Mouse (Mus musculus): ENCODE results near the gene Chrna4.

The Chrna4 gene

GRCm38 (mm10) chr2:181043437-181043836 lies at the start of gene Chrna4:
Gene Chrna4 (minus strand): TSS chr2:181043546.
- DNase-seq (ENCODE audit: low spot score in 2 of 2): no peak

DNA sequence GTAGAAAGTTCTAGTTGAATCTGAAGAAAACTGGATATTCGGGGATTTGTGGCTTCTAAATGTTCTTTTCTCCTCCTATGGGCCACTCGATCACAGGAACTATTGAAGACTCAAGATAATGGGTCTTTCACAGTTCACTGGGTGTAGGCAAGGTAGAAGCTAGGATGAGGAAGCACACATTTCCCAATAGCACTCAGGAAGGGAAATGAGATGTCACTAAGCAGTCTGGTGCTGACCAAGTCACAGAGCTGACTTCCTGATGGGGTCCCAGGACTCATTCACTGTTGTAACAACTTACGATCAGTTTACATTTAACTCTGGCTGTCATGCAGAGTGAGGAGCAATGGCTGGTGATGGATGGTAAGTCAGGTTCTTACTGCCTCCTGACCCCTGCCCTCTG lies 46.8 kb upstream of the Chrna4 start:
- DNase-seq (ENCODE audit: low spot score in 2 of 2): no peak

DNA sequence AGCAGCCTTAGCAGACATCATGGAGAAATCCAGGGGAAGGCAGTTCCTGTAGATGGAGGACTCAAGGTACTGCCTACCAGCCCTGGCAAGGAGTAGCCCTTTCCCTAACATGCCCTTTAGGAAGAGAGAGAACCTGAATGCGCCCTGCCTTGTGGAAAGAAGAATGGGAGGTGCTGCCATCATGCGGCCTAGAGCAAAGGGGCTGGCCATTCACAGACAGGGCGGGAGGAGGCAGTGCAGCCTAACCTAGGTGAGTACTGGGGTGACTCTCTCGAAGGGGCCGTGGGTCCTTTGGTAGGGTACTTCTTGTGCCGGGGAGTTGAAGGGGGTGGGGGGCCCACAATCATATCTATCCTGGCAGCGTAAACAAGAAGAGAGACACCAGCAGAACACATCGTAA lies 41.7 kb upstream of the Chrna4 start:
- DNase-seq (ENCODE audit: low spot score in 2 of 2): no peak

- no peak for DNase-seq (ENCODE audit: low spot score in 2 of 2)
Observed at GRCm38 (mm10) chr2:181083945-181084344, 40.6 kb upstream of the Chrna4 start.

DNA sequence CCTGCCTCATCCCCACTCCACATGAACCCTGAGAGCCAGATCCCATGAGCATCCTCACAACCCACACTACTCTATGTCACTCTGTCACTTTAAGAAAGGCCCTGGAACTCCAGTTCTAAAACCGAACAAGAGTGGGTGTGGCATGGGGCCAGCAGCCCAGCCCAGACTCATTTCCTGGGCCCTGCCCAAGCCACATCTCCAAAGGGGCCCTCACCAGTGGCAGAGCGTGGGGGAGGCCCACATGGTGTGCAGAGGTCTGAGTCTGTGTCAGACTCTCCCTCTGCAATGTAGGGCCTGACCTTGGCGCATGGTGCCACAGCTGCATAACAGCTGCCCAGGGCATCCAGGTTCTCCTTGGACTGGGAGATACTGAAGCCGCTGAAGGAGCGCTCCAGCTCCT lies 37.5 kb upstream of the Chrna4 start:
- peak in 1 of 2 experiments; percentile 44 for DNase-seq (ENCODE audit: low spot score in 2 of 2)

DNA sequence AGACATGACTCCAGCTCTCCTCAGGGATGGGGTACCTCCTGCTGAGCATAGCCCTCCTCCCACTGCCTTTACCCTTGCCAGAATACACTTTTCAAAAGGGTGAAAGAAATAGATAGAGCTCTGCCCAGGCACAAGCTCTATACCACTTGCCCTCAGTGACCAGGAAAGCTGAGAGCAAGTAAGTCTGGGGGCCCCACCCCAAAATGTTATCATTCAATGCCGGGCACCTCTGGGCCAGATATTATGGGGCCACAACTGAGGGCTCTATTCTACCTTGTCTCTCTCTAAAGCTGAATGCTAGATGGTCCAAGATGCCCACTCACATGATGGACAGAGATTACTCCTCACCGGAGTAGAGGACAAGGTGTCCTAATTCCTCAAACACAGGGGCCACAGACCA lies 36.2 kb upstream of the Chrna4 start:
- DNase-seq (ENCODE audit: low spot score in 2 of 2): no peak

DNA sequence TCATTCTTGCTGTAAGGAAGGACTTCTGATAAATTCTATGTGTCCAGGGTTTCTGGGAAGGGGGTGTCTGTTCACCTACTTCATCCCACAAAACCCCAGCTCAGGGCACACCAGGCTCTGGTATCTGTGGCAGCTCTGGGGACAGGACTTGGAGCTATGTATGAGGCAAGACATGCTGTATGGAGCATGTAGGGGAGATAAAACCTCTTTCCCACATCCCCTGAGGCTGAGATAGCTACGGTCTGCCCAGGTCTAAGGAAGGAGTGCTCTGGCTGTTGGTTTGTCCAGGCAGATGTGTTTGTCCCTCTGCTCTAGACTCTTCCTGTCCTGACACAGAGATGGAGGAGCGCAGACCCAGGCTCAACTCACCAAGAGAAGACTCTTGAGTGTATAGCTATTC lies 35.6 kb upstream of the Chrna4 start:
- DNase-seq (ENCODE audit: low spot score in 2 of 2): no peak

DNA sequence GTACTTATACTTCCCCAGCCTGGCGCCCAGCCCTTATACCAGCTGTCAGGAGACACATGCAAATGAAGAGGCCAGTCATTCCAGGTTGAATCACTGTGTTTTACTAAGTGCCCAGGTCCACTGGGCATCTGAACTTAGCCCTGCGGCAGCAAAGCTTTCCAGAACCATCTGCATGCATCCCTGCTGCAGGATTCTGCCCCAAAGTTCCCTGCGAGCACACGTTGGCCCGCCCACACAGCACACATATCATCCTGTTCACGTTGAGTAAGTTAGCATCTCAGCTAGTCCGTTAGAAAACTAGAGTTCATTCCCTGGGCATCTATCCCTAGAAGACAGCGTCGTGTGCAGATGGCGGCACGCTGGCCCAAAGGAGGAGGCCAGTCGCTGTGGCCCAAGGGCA lies 32.2 kb upstream of the Chrna4 start:
- DNase-seq (ENCODE audit: low spot score in 2 of 2): no peak

GRCm38 (mm10) chr2:181072403-181072714 lies 29.0 kb upstream of the Chrna4 start:
- no peak for DNase-seq (ENCODE audit: low spot score in 2 of 2)

GRCm38 (mm10) chr2:181071706-181072402 lies 28.5 kb upstream of the Chrna4 start:
- peak; percentile 80 to 91 for DNase-seq (ENCODE audit: low spot score in 2 of 2)

GRCm38 (mm10) chr2:181070136-181070535 lies 26.8 kb upstream of the Chrna4 start:
- DNase-seq (ENCODE audit: low spot score in 2 of 2): peak; percentile 56 to 68

DNA sequence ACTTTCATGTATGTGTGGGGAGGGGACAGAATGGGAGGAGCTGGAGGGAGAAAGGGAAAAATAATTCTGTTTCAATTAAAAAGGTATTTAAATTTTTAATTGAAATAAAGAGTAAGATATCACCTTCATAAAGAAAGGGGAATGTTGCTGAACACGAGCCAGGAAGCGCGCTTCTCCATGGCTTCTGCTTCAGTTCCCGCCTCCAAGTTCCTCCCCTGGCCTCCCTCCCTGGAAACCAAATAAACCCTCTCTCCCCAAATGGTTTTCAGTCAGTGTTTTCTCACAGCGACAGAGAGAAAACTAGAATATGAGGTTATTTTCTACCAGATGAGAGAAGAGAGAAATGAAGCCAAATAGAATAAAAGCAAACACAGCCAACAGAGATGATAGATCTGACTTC lies 25.2 kb upstream of the Chrna4 start:
- DNase-seq (ENCODE audit: low spot score in 2 of 2): no peak

- DNase-seq (ENCODE audit: low spot score in 2 of 2): no peak
Observed at GRCm38 (mm10) chr2:181065827-181066226, 22.5 kb upstream of the Chrna4 start.

DNA sequence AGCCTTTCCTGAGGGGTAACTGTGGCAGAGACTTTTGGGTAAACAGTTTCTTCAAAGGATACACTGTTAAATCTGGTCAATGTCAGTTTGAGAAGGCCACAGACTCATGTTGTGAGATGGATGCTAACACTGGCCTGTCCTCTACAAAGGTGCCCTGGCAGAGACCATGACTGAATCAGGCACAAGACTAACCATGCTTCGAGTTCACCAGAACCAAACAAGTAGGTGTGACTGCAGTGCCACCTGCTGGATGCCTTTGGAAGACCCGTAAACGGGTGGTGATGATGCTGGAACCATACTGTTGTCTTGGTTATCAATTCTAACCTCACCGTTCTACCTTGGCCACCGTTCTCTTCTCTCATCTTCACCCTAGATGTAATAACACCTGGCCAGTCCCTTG lies 16.8 kb upstream of the Chrna4 start:
- peak in 1 of 2 experiments; percentile 79 for DNase-seq (ENCODE audit: low spot score in 2 of 2)

DNA sequence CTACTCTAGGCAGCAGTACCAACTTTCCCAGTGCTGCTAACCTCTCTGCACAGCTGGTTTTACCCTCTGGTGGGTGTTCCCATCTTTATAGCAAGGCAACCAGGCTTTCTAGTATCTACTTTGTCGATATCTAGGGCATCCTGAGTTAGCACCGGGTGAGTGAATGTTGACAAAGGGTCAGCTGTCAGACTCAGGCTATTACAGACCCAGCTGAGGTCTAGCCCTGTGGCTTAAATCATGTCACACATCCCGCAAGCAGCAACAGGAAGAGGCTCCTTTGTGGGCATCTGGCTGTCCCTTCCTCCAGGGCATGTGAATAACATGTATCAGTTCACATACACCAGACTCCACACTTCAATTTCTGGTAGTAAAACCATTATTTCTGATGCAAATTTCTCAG lies 14.8 kb upstream of the Chrna4 start:
- DNase-seq (ENCODE audit: low spot score in 2 of 2): no peak

GRCm38 (mm10) chr2:181057341-181057740 lies 14.0 kb upstream of the Chrna4 start:
- no peak for DNase-seq (ENCODE audit: low spot score in 2 of 2)

GRCm38 (mm10) chr2:181052171-181052570 lies 8.8 kb upstream of the Chrna4 start:
- no peak for DNase-seq (ENCODE audit: low spot score in 2 of 2)

GRCm38 (mm10) chr2:181048986-181049385 lies 5.6 kb upstream of the Chrna4 start:
- DNase-seq (ENCODE audit: low spot score in 2 of 2): no peak

GRCm38 (mm10) chr2:181048252-181048945 lies 5.1 kb upstream of the Chrna4 start:
- no peak for DNase-seq (ENCODE audit: low spot score in 2 of 2)

- no peak for DNase-seq (ENCODE audit: low spot score in 2 of 2)
Observed at GRCm38 (mm10) chr2:181044001-181044400, 655 bp upstream of the Chrna4 start.

GRCm38 (mm10) chr2:181042376-181042775 lies 970 bp downstream of the Chrna4 start:
- DNase-seq (ENCODE audit: low spot score in 2 of 2): no peak

- DNase-seq (ENCODE audit: low spot score in 2 of 2): no peak
Observed at GRCm38 (mm10) chr2:181041941-181042340, 1.4 kb downstream of the Chrna4 start.

DNA sequence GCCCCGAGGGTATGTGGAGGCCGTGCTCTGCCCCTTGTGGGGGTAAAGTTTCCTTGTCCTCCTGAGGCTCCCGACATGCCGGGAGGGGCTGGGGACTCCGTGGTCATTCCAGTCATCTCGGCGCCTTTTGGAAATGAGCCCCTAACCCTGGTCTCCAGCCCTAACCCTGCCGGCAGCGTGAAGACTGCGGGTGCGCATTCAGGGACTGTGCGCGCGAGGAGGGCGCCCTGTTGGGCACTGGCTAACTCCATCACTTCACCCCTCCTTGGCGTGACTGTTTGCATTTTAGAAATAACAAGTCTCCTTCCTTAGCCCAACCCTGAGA lies 4.0 kb downstream of the Chrna4 start:
- no peak for DNase-seq (ENCODE audit: low spot score in 2 of 2)
